Mouse (Mus musculus) hindbrain, embryonic 16.5 days (tissue): ENCODE data around the gene Olfr1233. TPM values are rescaled to one million over a fixed set of nuclear protein-coding genes. Genes with fewer than 3 reads are reported as not detected.

Experiments used
- ATAC-seq: fragments of 200-750 bp; cut with Nextera tagmentation; 2 replicates; pipeline ENCODE4 v1.8.0; 2017; ENCODE audit warnings: moderate TSS enrichment, moderate library complexity
- H3K27ac ChIP-seq: fragments of 300-500 bp; sonication (generic); 2 replicates; pipeline ENCODE4 v1.5.1; 2014; ENCODE audit warnings: low read depth, mild to moderate bottlenecking, control low read depth, low read length, moderate library complexity
- H3K27me3 ChIP-seq: fragments of 300-500 bp; sonication (generic); replicated peaks from 2 replicates; pipeline ENCODE4 v1.6.1; 2014; ENCODE audit warnings: low read length; ENCODE audit not compliant: control insufficient read depth, insufficient read depth
- H3K36me3 ChIP-seq: fragments of 300-500 bp; sonication (generic); 2 replicates; pipeline ENCODE4 v1.6.1; 2014; ENCODE audit warnings: mild to moderate bottlenecking, low read length, moderate library complexity, mixed read lengths; ENCODE audit not compliant: control insufficient read depth, insufficient read depth
- H3K4me1 ChIP-seq: fragments of 300-500 bp; sonication (generic); 2 replicates; pipeline ENCODE4 v1.6.1; 2014; ENCODE audit warnings: low read depth, low read length; ENCODE audit not compliant: control insufficient read depth, insufficient read depth
- H3K4me2 ChIP-seq: fragments of 300-500 bp; sonication (generic); 2 replicates; pipeline ENCODE4 v1.6.1; 2014; ENCODE audit warnings: mild to moderate bottlenecking, low read length, control low read depth, moderate library complexity
- H3K4me3 ChIP-seq: fragments of 300-500 bp; sonication (generic); 2 replicates; pipeline ENCODE4 v1.5.1; 2014; ENCODE audit warnings: mild to moderate bottlenecking, low read length, control low read depth, moderate library complexity
- H3K9ac ChIP-seq: fragments of 300-500 bp; sonication (generic); 2 replicates; pipeline ENCODE4 v1.6.1; 2014; ENCODE audit warnings: low read depth, mild to moderate bottlenecking, control low read depth, low read length, moderate library complexity
- H3K9me3 ChIP-seq: fragments of 300-500 bp; sonication (generic); 2 replicates; pipeline ENCODE4 v1.6.1; 2014; ENCODE audit warnings: mild to moderate bottlenecking, low read length, moderate library complexity; ENCODE audit not compliant: control insufficient read depth
- WGBS: fragments of 180-500 bp; shearing (Covaris S2); extraction: QIAGEN DNeasy Blood & Tissue Kit; methylation state at CpG from one replicate; pipeline ENCODE4 v1.1.7; 2014; 5-methylcytosine and 5-hydroxymethylcytosine counted together
- polyA plus RNA-seq: library from polyadenylated mRNA; unstranded; fragments of >200 nt; fragmentation: Nextera tagmentation; extraction: Ambion mirVana; gene quantifications from 2 replicates; pipeline ENCODE4 v1.2.1, GENCODE M21; 2015

The Olfr1233 gene
- polyA plus RNA-seq: not detected in 2 replicates

- no peak within 1 kb of the TSS for H3K27ac ChIP-seq
- H3K9me3 ChIP-seq: no peaks in the 10 kb centered on the region
- H3K9ac ChIP-seq: no peak within 1 kb of the TSS
- no peaks in the 10 kb centered on the region for H3K4me1 ChIP-seq
- H3K4me3 ChIP-seq: no peak within 1 kb of the TSS
- ATAC-seq: no peak
- H3K4me2 ChIP-seq: no peak within 1 kb of the TSS
- no peaks in the 10 kb centered on the region for H3K27me3 ChIP-seq
- H3K36me3 ChIP-seq: no peaks in the 10 kb centered on the region
Measured at GRCm38 (mm10) chr2:89342298-89342697, at the start of gene Olfr1233. Gene Olfr1233 (minus strand): TSS chr2:89342398.

GRCm38 (mm10) chr2:89364765-89365164 lies 22.6 kb upstream of the Olfr1233 start, which contains the start of gene Olfr1234:
Gene Olfr1234 (minus strand): TSS chr2:89364865.
- Histone ChIP-seq H3K9me3 (no peaks in the 10 kb centered on the region), H3K27ac (no peak within 1 kb of the TSS), H3K27me3 (no peaks in the 10 kb centered on the region), H3K4me3 (no peak within 1 kb of the TSS), H3K9ac (no peak within 1 kb of the TSS), H3K4me2 (no peak within 1 kb of the TSS), H3K4me1 (no peaks in the 10 kb centered on the region), H3K36me3 (no peaks in the 10 kb centered on the region)
- WGBS: 90% methylated on average over 4 of the region's 4 CpGs
- no peak for ATAC-seq

DNA sequence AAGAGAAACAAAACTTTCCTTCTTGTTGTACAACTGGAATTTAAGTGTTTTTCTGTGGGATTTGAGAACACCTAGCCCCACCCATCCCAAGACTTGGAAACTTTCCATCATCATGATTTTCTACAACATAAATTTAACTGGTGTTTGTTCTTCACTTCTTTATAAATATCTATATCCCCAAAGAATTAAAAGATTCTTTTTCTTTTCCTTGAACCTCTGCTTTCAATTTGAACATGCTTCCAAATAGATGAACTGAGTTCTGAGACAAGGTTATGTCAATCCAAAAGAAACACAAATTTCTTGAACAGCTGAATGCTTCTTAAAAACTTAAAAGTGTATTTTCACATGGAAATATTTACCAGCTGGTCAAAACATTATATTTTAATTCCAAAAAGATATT lies 12.6 kb downstream of the Olfr1233 start, which contains the start of gene Olfr1232:
Gene Olfr1232 (minus strand): TSS at position 101 of the 400 bp plus-strand sequence.
- no peaks in the 10 kb centered on the region for H3K9me3 ChIP-seq
- H3K4me1 ChIP-seq: no peaks in the 10 kb centered on the region
- no peaks in the 10 kb centered on the region for H3K27me3 ChIP-seq
- no peak within 1 kb of the TSS for H3K4me3 ChIP-seq
- H3K27ac ChIP-seq: no peak within 1 kb of the TSS
- H3K9ac ChIP-seq: no peak within 1 kb of the TSS
- H3K4me2 ChIP-seq: no peak within 1 kb of the TSS
- ATAC-seq: no peak
- no peaks in the 10 kb centered on the region for H3K36me3 ChIP-seq

GRCm38 (mm10) chr2:89306974-89307373 lies 35.2 kb downstream of the Olfr1233 start, which contains the start of gene Olfr1231:
Gene Olfr1231 (minus strand): TSS chr2:89307074.
- H3K4me3 ChIP-seq: no peak within 1 kb of the TSS
- 70% methylated on average over 2 of the region's 2 CpGs for WGBS
- no peak within 1 kb of the TSS for H3K27ac ChIP-seq
- H3K27me3 ChIP-seq: no peaks in the 10 kb centered on the region
- H3K36me3 ChIP-seq: no peaks in the 10 kb centered on the region
- no peak within 1 kb of the TSS for H3K9ac ChIP-seq
- H3K9me3 ChIP-seq: no peaks in the 10 kb centered on the region
- no peaks in the 10 kb centered on the region for H3K4me1 ChIP-seq
- no peak within 1 kb of the TSS for H3K4me2 ChIP-seq
- ATAC-seq: no peak

- no peaks in the 10 kb centered on the region for H3K36me3 ChIP-seq
- no peak within 1 kb of the TSS for H3K9ac ChIP-seq
- ATAC-seq: no peak
- H3K9me3 ChIP-seq: no peaks in the 10 kb centered on the region
- H3K27me3 ChIP-seq: no peaks in the 10 kb centered on the region
- H3K4me2 ChIP-seq: no peak within 1 kb of the TSS
- H3K27ac ChIP-seq: no peak within 1 kb of the TSS
- H3K4me3 ChIP-seq: no peak within 1 kb of the TSS
- H3K4me1 ChIP-seq: no peaks in the 10 kb centered on the region
- 85% methylated on average over 1 of the region's 1 CpGs for WGBS
Measured at GRCm38 (mm10) chr2:89297168-89297567, 45.0 kb downstream of the Olfr1233 start, which contains the start of gene Olfr1230. Gene Olfr1230 (minus strand): TSS chr2:89297268.

DNA sequence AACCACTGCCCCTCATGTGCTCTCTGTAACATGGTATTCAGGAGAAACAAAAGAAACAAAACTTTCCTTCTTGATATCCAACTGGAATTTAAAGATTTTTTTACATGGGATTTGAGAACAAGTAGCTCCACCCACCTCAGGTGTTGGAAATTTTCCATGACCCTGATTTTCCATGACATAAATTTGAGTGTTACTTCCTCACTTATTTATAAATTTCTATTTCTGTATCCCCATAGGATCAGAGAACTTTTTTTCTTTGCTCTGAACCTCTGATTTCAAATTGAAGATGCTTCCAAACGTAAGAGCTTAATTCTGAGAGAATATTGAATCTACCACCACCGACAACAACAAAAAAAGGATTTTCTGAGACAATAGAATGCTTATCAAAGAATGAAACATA lies 54.3 kb downstream of the Olfr1233 start, which contains the start of gene Olfr1229:
Gene Olfr1229 (minus strand): TSS at position 101 of the 400 bp plus-strand sequence.
- WGBS: 84% methylated on average over 2 of the region's 2 CpGs
- H3K36me3 ChIP-seq: no peaks in the 10 kb centered on the region
- no peak within 1 kb of the TSS for H3K4me2 ChIP-seq
- no peak for ATAC-seq
- H3K4me1 ChIP-seq: no peaks in the 10 kb centered on the region
- H3K9me3 ChIP-seq: no peaks in the 10 kb centered on the region
- no peak within 1 kb of the TSS for H3K9ac ChIP-seq
- no peak within 1 kb of the TSS for H3K4me3 ChIP-seq
- H3K27ac ChIP-seq: no peak within 1 kb of the TSS
- H3K27me3 ChIP-seq: no peaks in the 10 kb centered on the region

Other genes starting within 250 kb of the Olfr1233 start
- not detected in 2 replicates for gene Olfr1220, start 235.6 kb downstream of the Olfr1233 start, polyA plus RNA-seq
- gene Olfr1221, start 225.1 kb downstream of the Olfr1233 start, polyA plus RNA-seq: not detected in 2 replicates
- gene Olfr1222, start 209.3 kb downstream of the Olfr1233 start, polyA plus RNA-seq: not detected in 2 replicates
- not detected in 2 replicates for gene Olfr1223, start 190.8 kb downstream of the Olfr1233 start, polyA plus RNA-seq
- not detected in 2 replicates for gene Olfr1224-ps1, start 178.3 kb downstream of the Olfr1233 start, polyA plus RNA-seq
- gene Olfr1225, start 167.7 kb downstream of the Olfr1233 start, polyA plus RNA-seq: not detected in 2 replicates
- gene Olfr1226, start 142.3 kb downstream of the Olfr1233 start, polyA plus RNA-seq: not detected in 2 replicates
- not detected in 2 replicates for gene Olfr1228, start 88.3 kb downstream of the Olfr1233 start, polyA plus RNA-seq
- not detected in 2 replicates for gene Olfr1229, start 54.4 kb downstream of the Olfr1233 start, polyA plus RNA-seq
- gene Olfr1230, start 45.1 kb downstream of the Olfr1233 start, polyA plus RNA-seq: not detected in 2 replicates
- not detected in 2 replicates for gene Olfr1231, start 35.3 kb downstream of the Olfr1233 start, polyA plus RNA-seq
- not detected in 2 replicates for gene Olfr1232, start 12.7 kb downstream of the Olfr1233 start, polyA plus RNA-seq
- not detected in 2 replicates for gene Olfr1234, start 22.5 kb upstream of the Olfr1233 start, polyA plus RNA-seq
- gene Olfr1238, start 67.3 kb upstream of the Olfr1233 start, polyA plus RNA-seq: not detected in 2 replicates
- not detected in 2 replicates for gene Olfr1239, start 78.0 kb upstream of the Olfr1233 start, polyA plus RNA-seq
- not detected in 2 replicates for gene Olfr1240, start 100.6 kb upstream of the Olfr1233 start, polyA plus RNA-seq
- gene Olfr1241, start 144.7 kb upstream of the Olfr1233 start, polyA plus RNA-seq: not detected in 2 replicates
- not detected in 2 replicates for gene Olfr1242, start 155.9 kb upstream of the Olfr1233 start, polyA plus RNA-seq
- gene Olfr1243, start 189.1 kb upstream of the Olfr1233 start, polyA plus RNA-seq: not detected in 2 replicates
- not detected in 2 replicates for gene Olfr1245, start 236.0 kb upstream of the Olfr1233 start, polyA plus RNA-seq